Mouse (Mus musculus) heart, embryonic 10.5 days (tissue): ENCODE data around the gene Psrc1. TPM values are rescaled to one million over a fixed set of nuclear protein-coding genes. Genes with fewer than 3 reads are reported as not detected.
A peak's percentile ranks its signal among the peaks of the same experiment; 100 is the strongest.

Experiments
- DNase-seq: peaks from one replicate; pipeline ENCODE4 v3.0.0-alpha.2; 2017; ENCODE audit warnings: low spot score
- H3K27ac ChIP-seq: fragments of 300-500 bp; sonication (generic); 2 replicates; pipeline ENCODE4 v1.5.1; 2016; ENCODE audit warnings: mild to moderate bottlenecking
- H3K27me3 ChIP-seq: fragments of 300-500 bp; sonication (generic); 2 replicates; pipeline ENCODE4 v1.6.1; 2016; ENCODE audit warnings: mild to moderate bottlenecking; ENCODE audit not compliant: poor library complexity, insufficient read depth, severe bottlenecking
- H3K36me3 ChIP-seq: fragments of 300-500 bp; sonication (generic); 2 replicates; pipeline ENCODE4 v1.6.1; 2016; ENCODE audit warnings: mild to moderate bottlenecking, moderate library complexity
- H3K4me1 ChIP-seq: fragments of 300-500 bp; sonication (generic); 2 replicates; pipeline ENCODE4 v1.6.1; 2016; ENCODE audit warnings: mild to moderate bottlenecking
- H3K4me3 ChIP-seq: fragments of 300-500 bp; sonication (generic); 2 replicates; pipeline ENCODE4 v1.5.1; 2016; ENCODE audit warnings: mild to moderate bottlenecking, moderate library complexity
- H3K9me3 ChIP-seq: fragments of 300-500 bp; sonication (generic); 2 replicates; pipeline ENCODE4 v1.6.1; 2016; ENCODE audit warnings: mild to moderate bottlenecking, moderate library complexity
- WGBS: fragments of 180-500 bp; shearing (Covaris S2); methylation state at CpG from one replicate; pipeline ENCODE4 v1.1.7; 2016; 5-methylcytosine and 5-hydroxymethylcytosine counted together
- polyA plus RNA-seq: library from polyadenylated mRNA; unstranded; fragments of >200 nt; fragmentation: Nextera tagmentation; extraction: Ambion mirVana; gene quantifications from 2 replicates; pipeline ENCODE4 v1.2.1, GENCODE M21; 2016

The Psrc1 gene
- polyA plus RNA-seq, 1 experiment from 2014 or later: 57.6 TPM

DNA sequence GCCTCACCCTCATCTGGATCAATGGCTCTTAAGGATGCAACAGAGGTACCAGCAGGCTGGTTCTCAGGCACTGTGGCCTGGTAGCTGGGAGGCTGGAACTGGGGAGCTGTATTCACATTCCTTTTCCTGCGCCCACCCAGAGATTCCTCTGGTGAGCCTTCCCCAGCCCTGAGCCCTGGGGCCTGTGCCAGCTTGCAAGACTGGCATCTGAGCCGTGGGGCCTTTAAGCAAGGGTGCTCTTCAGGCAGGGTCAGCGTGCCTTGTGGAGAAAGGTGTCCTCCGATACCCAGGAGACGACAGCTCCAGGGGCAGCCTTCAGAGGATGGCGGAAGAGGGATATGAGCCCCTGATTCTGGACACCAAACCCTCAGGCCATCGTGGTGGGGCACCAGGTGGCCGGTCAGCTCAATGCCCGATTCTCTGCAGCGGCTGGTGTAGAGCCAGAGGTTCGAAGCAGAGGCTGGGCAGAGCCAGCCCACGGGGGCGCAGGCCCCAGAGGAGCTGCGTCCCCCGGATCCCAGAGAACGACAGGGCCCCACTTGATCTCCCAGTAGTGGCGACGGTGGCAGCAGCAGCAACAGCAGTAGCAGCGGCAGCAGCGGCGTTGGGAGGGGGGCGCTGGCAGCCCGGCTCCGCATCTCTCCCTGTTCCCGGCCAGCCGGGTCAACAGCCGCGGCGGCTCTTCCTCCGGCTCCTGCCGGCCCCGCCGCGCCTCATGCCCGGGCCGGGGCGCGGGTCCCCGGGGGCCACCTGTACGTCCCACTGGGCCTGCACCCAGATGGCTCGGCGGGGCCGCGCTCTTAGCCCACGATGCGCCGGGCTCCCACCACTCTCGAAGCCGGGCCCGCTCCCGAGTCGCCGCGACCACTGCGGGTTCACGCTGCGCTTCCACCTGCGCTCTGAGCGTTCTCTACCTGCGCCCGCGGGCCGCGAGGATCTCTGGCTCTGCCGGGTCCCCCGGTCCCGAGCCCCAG lies 31.5 kb downstream of the Psrc1 start, which contains the start of gene Celsr2:
TSS of gene Celsr2 (minus strand) at position 696 of the 974 bp plus-strand sequence.
- Histone ChIP-seq H3K9me3 (no peaks in the 10 kb centered on the region), H3K4me1 (peaks cover 33% of the 10 kb centered on the region), H3K27me3 (peaks cover 53% of the 10 kb centered on the region), H3K36me3 (peaks cover 20% of the 10 kb centered on the region), H3K4me3 (peak within 1 kb of the TSS; percentile 78), H3K27ac (peak within 1 kb of the TSS; percentile 85)
- no peak for DNase-seq
- WGBS: 5% methylated on average over 67 of the region's 67 CpGs

DNA sequence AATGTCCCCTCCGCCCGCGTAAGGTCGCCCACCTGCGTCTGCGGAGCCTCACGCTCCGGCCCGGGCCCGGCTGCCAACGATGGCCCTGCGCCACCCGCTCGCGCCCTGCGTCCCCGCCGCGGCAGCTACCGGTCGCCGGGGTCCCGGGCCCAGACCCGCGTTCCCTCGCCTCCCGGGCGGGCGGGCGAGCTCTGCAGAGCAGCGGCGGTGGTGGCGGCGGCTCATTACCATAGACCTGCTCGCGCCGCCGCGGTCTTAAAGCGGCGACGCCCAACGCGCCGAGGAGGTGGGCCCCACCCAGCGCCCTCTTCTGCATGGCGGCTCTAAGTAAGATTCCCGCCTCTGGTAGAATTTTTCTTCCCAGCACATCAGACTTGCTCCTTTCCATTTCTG lies 32.2 kb downstream of the Psrc1 start:
- H3K36me3 ChIP-seq: peaks cover 20% of the 10 kb centered on the region
- H3K4me3 ChIP-seq: peak overlapping the region; percentile 78
- H3K27me3 ChIP-seq: peaks cover 46% of the 10 kb centered on the region
- peak overlapping the region; percentile 85 for H3K27ac ChIP-seq
- no peak for DNase-seq
- peaks cover 26% of the 10 kb centered on the region for H3K4me1 ChIP-seq
- H3K9me3 ChIP-seq: no peaks in the 10 kb centered on the region
- WGBS: under 1% methylated on average over 48 of the region's 48 CpGs

DNA sequence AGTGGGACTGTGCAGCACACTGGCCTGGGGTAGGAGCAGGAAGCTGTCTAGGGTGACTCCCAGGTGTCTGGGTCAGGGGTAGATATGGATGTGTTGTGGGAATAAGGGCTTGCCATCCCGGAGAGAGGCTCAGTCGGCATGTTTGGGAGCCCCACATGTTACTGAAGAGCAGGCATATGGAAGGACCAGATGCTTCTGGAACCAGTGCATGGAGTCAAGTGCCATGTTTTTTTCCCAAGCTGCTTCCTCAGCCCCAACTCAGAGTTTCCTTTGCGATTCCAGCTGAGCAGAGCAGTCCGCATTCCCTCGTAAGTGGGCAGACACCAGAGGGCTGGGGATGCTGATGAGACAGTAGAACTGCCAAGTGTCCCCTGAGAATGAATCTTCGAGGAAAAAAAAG lies 39.4 kb downstream of the Psrc1 start:
- 30% methylated on average over 6 of the region's 6 CpGs for WGBS
- H3K36me3 ChIP-seq: peaks cover 31% of the 10 kb centered on the region

DNA sequence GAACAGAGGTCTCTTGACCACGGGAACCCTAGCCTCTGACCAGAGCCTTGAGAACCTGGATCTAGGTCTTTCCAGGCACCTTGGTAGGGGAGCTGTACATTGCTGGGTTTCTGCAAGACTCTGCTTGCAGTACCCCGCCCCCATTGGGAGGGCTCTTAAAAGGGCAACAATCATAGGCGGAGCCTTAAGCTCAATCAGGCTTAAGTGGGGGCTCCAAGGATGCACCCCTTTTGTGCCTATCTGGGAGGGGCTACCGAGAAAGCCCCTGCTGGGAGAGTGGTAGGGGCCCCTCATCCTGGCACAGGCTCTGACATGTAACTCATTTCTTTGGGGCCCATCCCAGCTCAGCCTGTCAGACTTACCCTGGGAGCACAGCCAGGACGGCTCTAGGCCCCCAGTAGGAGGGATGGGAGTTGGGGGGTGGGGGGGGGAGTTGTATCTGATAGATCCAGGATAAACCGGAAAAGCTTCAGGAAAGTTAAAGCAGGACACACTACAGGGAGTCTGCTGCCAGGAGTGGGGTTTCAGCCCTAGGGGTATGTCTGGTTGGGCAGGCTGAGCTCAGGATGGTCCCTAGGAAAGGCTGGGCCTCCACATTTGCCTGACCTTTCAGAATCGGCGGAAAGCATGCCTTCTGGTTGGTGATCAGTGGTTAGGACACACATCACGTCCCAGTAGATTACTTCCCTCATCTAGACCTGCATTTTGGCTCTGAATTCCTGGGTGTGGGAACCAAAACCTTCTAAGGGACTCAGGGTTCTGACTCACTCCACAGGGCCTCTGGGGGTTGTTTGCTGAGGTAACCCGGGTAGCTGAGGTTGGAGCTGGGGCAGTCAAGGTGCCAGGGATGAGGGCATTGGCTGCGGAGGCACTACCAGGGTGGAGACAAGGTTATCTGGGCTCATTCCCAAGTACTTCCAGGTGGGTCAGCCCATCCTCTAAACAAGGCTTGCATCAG lies 40.5 kb downstream of the Psrc1 start:
- H3K4me3 ChIP-seq: peak overlapping the region; percentile 28; the same call in 1 of the 2 replicates
- 15% methylated on average over 11 of the region's 11 CpGs for WGBS
- no peaks in the 10 kb centered on the region for H3K27me3 ChIP-seq
- H3K27ac ChIP-seq: 0 out of 2 replicates have a peak overlapping the region, but pooled peaks have one; percentile 10
- DNase-seq: no peak
- H3K9me3 ChIP-seq: no peaks in the 10 kb centered on the region
- peaks cover 19% of the 10 kb centered on the region for H3K4me1 ChIP-seq
- H3K36me3 ChIP-seq: peaks cover 42% of the 10 kb centered on the region

More for the DNA sequence above, 39.4 kb downstream of the Psrc1 start:
- H3K9me3 ChIP-seq: no peaks in the 10 kb centered on the region
- H3K4me1 ChIP-seq: peaks cover 19% of the 10 kb centered on the region
- peaks cover 5% of the 10 kb centered on the region for H3K27me3 ChIP-seq
- no peak overlapping the region for H3K4me3 ChIP-seq
- no peak overlapping the region for H3K27ac ChIP-seq
- no peak for DNase-seq

DNA sequence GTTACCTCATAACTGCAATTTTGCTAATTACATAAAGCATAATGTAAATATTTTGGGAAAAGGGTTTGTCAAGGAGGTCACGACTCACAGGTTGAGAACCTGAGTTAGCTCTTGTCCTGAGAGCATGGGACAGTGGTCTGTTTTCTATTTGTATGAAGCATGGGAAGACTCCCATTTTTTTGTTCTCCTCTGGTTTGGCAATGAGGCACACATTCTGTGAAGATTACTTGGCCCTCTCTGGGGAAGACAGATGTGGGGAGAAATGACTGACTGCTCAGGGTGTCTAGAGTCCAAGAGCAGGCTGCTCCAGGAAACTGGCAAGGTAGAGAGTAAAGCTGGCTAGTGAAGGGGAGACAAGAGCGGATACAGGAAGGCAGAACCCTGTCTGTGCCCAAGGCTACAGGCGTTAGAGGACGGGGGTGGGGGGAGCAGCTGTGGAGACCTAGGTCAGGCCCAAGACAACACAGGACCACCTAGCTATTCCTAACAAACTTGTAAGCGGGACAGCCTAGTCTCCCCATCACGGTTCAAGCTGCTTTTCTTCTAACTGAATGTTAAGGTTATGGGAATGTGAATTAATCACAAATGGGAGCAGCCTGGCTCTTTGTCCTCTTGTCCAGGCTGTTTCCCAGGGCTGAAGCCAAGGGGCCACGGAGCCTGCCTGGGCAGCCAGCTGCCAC lies 41.4 kb downstream of the Psrc1 start:
- Histone ChIP-seq H3K4me3 (no peak overlapping the region), H3K4me1 (peaks cover 19% of the 10 kb centered on the region), H3K27ac (no peak overlapping the region), H3K9me3 (no peaks in the 10 kb centered on the region), H3K36me3 (peaks cover 51% of the 10 kb centered on the region), H3K27me3 (no peaks in the 10 kb centered on the region)
- DNase-seq: no peak
- WGBS: 79% methylated on average over 7 of the region's 7 CpGs

DNA sequence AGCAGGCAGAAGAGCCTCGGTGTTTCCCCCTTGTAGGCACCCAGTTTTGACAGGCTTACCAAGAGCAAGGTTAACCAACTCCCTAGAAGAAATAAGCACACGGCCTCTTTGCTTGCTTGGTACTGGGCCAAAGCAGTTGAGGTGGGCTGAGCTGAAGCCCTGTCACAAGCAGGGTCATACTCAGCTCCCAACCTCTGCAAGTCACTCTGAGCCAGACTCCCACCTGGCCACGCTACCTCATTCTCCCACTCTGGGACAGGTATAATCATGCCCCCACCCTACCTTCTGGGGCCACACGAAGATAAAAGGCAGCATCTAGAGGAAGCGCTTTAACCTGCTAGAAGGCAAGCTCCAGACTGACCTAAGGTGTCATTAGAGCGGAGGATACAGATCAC lies 42.0 kb downstream of the Psrc1 start:
- H3K9me3 ChIP-seq: no peaks in the 10 kb centered on the region
- H3K27ac ChIP-seq: no peak overlapping the region
- H3K36me3 ChIP-seq: peaks cover 55% of the 10 kb centered on the region
- H3K27me3 ChIP-seq: no peaks in the 10 kb centered on the region
- no peak overlapping the region for H3K4me3 ChIP-seq
- no peak for DNase-seq
- peaks cover 19% of the 10 kb centered on the region for H3K4me1 ChIP-seq
- WGBS: 86% methylated on average over 6 of the region's 6 CpGs

DNA sequence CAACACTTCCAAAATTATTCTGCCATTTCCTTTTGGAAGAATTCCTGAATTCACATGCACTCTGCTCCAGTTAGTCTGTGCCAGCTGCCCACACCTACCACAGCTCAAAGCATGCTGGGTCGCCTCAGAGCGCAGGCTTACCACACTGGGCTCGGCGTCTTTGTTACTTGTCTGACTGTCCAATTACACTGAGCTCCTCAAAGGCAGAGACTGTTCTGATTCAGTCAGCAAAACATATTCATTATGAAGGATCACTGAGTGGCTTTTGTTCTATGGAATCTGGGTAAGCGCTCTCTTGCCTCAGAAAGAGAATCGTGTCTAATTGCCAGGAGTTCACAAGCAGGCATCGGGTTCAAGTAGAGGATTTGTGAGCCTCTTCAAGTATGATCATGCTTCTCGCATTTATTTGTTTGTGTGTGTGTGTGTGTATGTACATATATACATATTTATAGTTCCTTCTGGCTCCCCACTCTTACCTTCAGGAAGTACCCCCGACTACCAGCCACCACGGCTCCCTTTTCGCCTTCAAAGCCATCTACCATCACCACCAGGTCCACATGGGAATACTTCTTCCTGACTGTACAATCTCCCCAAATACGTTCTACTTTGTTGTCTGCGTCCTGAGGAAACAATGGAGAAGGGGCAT lies 49.0 kb downstream of the Psrc1 start:
- H3K9me3 ChIP-seq: no peaks in the 10 kb centered on the region
- no peaks in the 10 kb centered on the region for H3K27me3 ChIP-seq
- H3K4me1 ChIP-seq: 0 out of 2 replicates have a peak, but pooled peaks cover 3% of the 10 kb centered on the region
- DNase-seq: no peak
- peaks cover 90% of the 10 kb centered on the region for H3K36me3 ChIP-seq
- WGBS: 87% methylated on average over 13 of the region's 13 CpGs
- no peak overlapping the region for H3K4me3 ChIP-seq
- no peak overlapping the region for H3K27ac ChIP-seq

DNA sequence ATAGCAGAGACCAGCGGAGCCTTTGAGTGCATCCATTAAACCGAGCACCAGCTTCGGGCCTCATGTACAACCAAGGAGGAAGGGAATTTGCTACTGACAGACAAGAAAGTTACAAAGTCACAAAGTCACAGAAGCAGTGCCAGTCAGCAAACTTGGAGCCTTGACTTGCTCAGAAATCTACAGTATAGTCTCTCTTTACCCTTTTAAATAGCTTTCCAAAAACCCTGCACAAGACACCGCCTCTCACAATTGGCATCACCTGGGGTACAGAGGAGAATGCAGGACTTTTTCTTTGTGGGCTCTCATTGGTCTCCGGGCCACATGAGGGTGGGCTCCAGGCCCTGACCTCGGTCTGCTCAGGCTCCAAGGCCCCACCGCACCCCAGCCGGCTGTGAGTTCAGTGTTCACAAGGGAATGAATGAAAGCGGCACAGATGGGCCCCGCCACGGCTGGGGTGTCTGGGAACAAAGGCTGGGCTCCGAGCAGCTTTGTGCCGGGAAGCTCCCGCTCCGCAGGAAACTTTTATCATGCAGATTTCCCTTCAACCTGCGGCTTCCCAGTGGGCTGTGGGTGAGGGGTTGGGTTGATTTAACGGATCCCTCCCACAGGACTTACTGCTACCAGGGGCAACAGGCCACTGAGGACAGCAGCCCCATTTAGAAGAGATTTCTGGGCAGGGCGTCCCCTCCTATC lies 49.7 kb downstream of the Psrc1 start:
- Histone ChIP-seq H3K27me3 (no peaks in the 10 kb centered on the region), H3K4me3 (no peak overlapping the region), H3K4me1 (0 out of 2 replicates have a peak, but pooled peaks cover 3% of the 10 kb centered on the region), H3K36me3 (peaks cover 83% of the 10 kb centered on the region), H3K9me3 (no peaks in the 10 kb centered on the region), H3K27ac (peak overlapping the region; percentile 42; the same call in 1 of the 2 replicates)
- no peak for DNase-seq
- 51% methylated on average over 18 of the region's 18 CpGs for WGBS

DNA sequence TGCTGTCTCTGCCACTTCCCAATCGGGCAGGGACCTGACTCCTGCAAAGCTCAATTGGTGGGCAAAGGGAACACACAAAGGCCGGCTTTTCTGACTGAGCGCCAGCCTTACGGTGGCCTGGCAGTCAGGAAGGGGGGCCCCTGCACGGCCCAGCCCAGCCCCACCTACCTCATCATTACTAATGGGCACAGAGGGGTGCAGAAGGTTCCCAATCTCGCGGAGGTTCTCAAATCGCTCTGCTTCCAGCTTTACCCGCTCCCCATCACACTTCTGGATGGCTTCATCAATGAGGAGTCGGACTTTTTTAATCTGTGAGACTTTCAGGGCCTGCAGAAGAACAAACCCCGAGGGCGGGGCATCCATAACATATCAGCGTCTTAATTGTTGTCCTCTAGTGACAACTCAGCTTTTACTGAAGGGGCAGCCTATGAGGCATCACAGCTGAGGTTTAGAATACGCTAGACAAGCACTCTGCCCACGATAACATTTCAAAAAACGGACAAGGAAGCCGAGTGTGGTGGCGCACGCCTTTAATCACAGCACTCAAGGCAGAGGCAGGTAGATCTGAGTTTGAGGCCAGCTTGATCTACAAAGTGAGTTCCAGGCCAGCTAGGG lies 50.3 kb downstream of the Psrc1 start:
- Histone ChIP-seq H3K9me3 (no peaks in the 10 kb centered on the region), H3K27me3 (no peaks in the 10 kb centered on the region), H3K4me1 (0 out of 2 replicates have a peak, but pooled peaks cover 3% of the 10 kb centered on the region), H3K4me3 (no peak overlapping the region), H3K36me3 (peaks cover 79% of the 10 kb centered on the region), H3K27ac (no peak overlapping the region)
- WGBS: 54% methylated on average over 19 of the region's 19 CpGs
- DNase-seq: no peak

DNA sequence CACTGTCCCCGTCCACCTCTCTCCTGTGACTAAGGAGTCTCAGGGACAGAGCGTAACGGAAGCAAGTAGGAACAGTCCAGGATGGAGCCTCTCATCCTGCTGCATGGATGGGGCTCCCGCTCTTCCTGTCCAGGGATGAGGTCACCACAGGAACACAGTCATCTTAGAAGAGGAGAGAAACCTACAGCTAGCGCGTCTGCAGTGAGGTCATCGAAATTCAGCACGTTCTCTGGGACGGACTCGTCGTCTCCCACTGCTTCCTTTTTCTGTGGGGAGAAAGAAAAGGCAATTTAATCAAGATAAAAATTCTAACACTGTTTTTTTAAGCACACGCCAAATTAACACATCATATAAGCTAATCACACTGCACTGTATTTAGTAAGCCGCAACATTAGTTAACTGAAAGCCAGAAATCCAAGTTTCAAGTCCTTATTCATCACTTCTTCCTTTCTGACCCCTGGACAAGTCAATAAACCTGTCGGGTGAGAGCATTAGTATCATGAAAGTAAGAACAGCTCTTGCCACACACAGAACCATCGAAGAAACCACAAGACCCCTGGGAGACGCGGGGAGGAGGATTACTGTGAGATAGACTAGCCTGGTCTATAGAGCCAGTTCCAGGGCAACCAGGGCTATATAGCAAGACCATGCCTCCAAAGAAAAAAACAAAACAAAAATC lies 52.2 kb downstream of the Psrc1 start:
- DNase-seq: no peak
- Histone ChIP-seq H3K27me3 (no peaks in the 10 kb centered on the region), H3K36me3 (peaks cover 78% of the 10 kb centered on the region), H3K4me1 (0 out of 2 replicates have a peak, but pooled peaks cover 3% of the 10 kb centered on the region), H3K4me3 (no peak overlapping the region), H3K9me3 (no peaks in the 10 kb centered on the region), H3K27ac (no peak overlapping the region)
- 78% methylated on average over 17 of the region's 17 CpGs for WGBS

DNA sequence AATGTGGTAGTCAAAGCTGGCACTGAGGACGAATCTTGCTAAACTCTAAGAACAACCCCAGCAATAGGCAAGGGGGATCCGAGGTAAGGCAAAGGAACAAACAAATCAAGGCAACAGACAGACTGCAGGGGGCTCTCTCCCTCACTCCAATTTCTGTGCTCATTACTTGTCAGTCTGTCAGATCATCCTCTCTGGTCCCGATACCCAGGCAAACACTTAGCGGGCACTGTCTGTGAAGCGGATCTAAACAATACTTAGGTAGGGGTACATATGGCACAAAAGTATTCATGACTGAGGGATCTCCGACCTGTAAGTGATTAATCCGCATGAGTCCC lies 52.7 kb downstream of the Psrc1 start:
- WGBS: 83% methylated on average over 7 of the region's 7 CpGs
- no peaks in the 10 kb centered on the region for H3K9me3 ChIP-seq
- H3K4me3 ChIP-seq: no peak overlapping the region
- H3K27me3 ChIP-seq: no peaks in the 10 kb centered on the region
- H3K27ac ChIP-seq: no peak overlapping the region
- H3K4me1 ChIP-seq: 0 out of 2 replicates have a peak, but pooled peaks cover 3% of the 10 kb centered on the region
- DNase-seq: no peak
- H3K36me3 ChIP-seq: peaks cover 75% of the 10 kb centered on the region
